Mouse (Mus musculus): ENCODE data around the gene T.

The T gene

GRCm38 (mm10) chr17:8433121-8433977 is 874 bp upstream of the T start:
- DNase-seq, result no peak

- no peak for DNase-seq
These were observed 2.0 kb downstream of the T start for GRCm38 (mm10) chr17:8436184-8436583.

- no peak for DNase-seq
These were observed 9.8 kb downstream of the T start for GRCm38 (mm10) chr17:8444062-8444461.

- DNase-seq, result no peak
These were observed 13.5 kb downstream of the T start for GRCm38 (mm10) chr17:8447676-8448192.

GRCm38 (mm10) chr17:8448324-8448723 is 14.1 kb downstream of the T start:
- DNase-seq, result no peak

- peak; percentile 36 for DNase-seq
These were observed 21.0 kb downstream of the T start for GRCm38 (mm10) chr17:8455196-8455595.

GRCm38 (mm10) chr17:8455601-8456000 is 21.4 kb downstream of the T start:
- peak; percentile 52 for DNase-seq

- DNase-seq, result no peak
These were observed 22.7 kb downstream of the T start for GRCm38 (mm10) chr17:8456856-8457460.

- peak; percentile 58 for DNase-seq
These were observed 27.3 kb downstream of the T start for GRCm38 (mm10) chr17:8461568-8461967.

GRCm38 (mm10) chr17:8463482-8464128 is 29.4 kb downstream of the T start:
- DNase-seq, result peak; percentile 85

GRCm38 (mm10) chr17:8467771-8468170 is 33.5 kb downstream of the T start:
- no peak for DNase-seq

GRCm38 (mm10) chr17:8468716-8469344 is 34.6 kb downstream of the T start:
- DNase-seq, result peak; percentile 86

GRCm38 (mm10) chr17:8478554-8478953 is 44.3 kb downstream of the T start:
- no peak for DNase-seq

GRCm38 (mm10) chr17:8479493-8480128 is 45.4 kb downstream of the T start:
- DNase-seq, result no peak

GRCm38 (mm10) chr17:8481797-8482196 is 47.6 kb downstream of the T start:
- no peak for DNase-seq

- DNase-seq, result no peak
These were observed 48.7 kb downstream of the T start for GRCm38 (mm10) chr17:8482876-8483275.

- no peak for DNase-seq
These were observed 50.0 kb downstream of the T start for GRCm38 (mm10) chr17:8484246-8484645.

- no peak for DNase-seq
These were observed 50.9 kb downstream of the T start for GRCm38 (mm10) chr17:8485146-8485545.

- DNase-seq, result no peak
These were observed 53.6 kb downstream of the T start for GRCm38 (mm10) chr17:8487824-8488223.

- no peak for DNase-seq
These were observed 56.7 kb downstream of the T start for GRCm38 (mm10) chr17:8490971-8491370.

Data from retina, postnatal 1 day (tissue).